Mouse (Mus musculus) bone marrow macrophage, adult 2 months (primary cell): ENCODE measurements around the gene Mybph. TPM values are rescaled to one million over a fixed set of nuclear protein-coding genes. Genes with fewer than 3 reads are reported as not detected.

Source experiments
- H3K27ac ChIP-seq: 2 replicates; pipeline ENCODE4 v1.5.1; 2012; ENCODE audit warnings: low read depth, low read length; ENCODE audit not compliant: insufficient read depth
- H3K4me1 ChIP-seq: 2 replicates; pipeline ENCODE4 v1.6.1; 2012; ENCODE audit warnings: low read length; ENCODE audit not compliant: control insufficient read depth, insufficient read depth
- H3K4me3 ChIP-seq: 2 replicates; pipeline ENCODE4 v1.5.1; 2012; ENCODE audit warnings: mild to moderate bottlenecking, low read length, moderate library complexity; ENCODE audit not compliant: insufficient read depth
- CTCF ChIP-seq: IDR thresholded peaks from 2 replicates; pipeline ENCODE4 v1.5.1; 2012; ENCODE audit warnings: low read depth, mild to moderate bottlenecking, low read length, moderate library complexity
- POLR2A ChIP-seq: IDR thresholded peaks from 2 replicates; pipeline ENCODE4 v1.6.1; 2012; ENCODE audit warnings: mild to moderate bottlenecking, low read depth, low read length, borderline replicate concordance
- polyA plus RNA-seq: library from polyadenylated mRNA; stranded (reverse); fragments of >200 nt; gene quantifications from 2 replicates; pipeline ENCODE4 v1.2.4, GENCODE M21; 2012; ENCODE audit not compliant: missing spikeins, insufficient read depth, insufficient read length

The Mybph gene
- polyA plus RNA-seq, 1 experiment = not detected

DNA sequence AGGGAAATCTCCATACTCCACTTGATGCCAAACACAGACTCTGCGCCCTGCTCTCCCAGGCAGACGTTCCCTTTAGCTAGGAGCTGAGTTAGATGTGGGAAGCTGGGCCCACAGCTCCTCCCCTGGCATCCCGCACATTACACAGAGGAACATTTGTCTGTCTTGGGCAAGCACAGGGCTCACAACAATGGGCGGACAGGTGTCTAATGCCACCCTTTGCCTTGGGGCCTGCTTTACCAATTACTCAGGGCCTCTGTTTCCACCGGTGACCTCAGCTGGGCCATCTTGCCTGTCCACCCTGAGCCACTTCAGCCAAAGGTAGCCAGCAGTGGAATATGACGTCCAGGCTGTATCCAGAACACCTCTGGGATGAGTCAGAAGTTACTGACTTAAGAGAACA is 31.8 kb upstream of the Mybph start:
- no peak for TF ChIP-seq CTCF
- H3K4me1 ChIP-seq = peaks cover 3% of the 10 kb centered on the region; the same call in 1 of the 2 replicates
- no peak overlapping the region for H3K4me3 ChIP-seq
- no peak overlapping the region for H3K27ac ChIP-seq

DNA sequence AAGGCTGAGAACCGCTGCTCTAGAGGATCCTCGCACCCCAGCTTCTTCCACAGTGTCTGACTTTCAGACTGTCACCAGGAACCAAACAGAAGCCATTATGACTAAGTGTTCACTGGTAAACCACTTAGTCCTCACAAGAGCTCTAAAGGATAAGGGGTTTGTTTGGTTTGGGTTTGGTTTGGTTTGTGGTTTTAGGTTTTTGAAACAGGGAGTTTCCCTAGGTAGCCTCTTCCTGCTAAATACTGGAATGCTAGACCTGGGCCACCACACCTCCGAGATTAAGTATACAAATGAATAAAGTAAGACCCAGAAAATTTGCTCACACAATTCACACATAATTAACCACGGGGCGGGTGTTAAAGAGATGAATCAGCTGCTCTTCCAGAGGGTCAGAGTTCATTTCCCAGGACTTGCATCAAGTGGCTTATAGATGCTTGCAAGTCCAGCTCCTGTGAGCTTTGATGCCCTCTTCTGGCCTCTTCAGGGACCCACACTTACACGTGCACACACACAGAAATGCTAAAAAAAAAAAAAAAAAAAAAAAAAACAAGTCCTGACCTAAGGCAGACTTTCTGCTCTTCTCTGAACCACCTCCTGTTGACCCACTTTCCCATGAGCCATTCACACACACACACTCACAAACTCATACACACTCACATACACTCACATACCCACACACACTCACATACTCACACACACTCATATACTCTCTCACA is 30.6 kb upstream of the Mybph start:
- H3K27ac ChIP-seq = no peak overlapping the region
- peaks cover 3% of the 10 kb centered on the region; the same call in 1 of the 2 replicates for H3K4me1 ChIP-seq
- no peak overlapping the region for H3K4me3 ChIP-seq
- TF ChIP-seq POLR2A (no peak), CTCF (no peak)

DNA sequence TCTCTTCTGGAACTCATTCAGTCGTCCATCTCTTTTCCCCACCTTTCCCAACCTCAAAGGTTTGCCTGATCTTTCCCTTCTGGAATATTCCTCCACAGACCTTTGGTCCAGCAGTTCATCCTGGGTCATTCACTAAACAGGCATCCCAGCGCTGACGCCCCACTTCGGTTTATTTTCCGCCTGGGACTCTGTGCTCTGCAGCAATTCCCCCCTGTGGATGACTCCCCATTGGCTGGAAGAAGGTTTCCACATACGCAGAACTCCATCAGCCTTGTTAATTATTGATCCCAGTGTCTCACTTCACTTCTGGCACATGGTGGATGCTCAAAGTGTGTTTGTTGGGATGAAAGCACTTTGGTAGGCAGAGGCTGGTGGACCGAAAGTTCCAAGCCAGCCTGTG is 29.8 kb upstream of the Mybph start:
- TF ChIP-seq POLR2A (no peak), CTCF (no peak)
- no peak overlapping the region for H3K27ac ChIP-seq
- peaks cover 3% of the 10 kb centered on the region; the same call in 1 of the 2 replicates for H3K4me1 ChIP-seq
- H3K4me3 ChIP-seq = no peak overlapping the region

DNA sequence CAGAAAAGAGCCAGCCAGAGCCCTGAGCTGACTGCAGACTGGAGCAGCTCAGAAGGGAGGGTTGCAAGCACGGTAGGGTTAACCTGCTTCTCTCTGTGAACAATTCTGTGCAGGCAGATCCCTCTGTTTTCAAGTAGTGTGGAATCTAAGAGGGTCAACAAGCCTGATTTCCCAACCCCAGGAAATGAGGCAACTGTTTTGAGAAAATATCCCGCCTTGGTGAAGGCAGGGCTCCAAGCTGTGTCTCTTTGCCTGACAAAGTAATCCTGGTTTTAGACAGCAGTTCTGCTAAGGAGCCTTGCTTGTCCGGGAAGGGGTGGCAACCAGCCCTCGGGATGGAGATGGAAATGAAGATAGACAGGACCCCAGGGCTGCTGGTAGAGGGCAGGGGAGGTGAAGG is 28.8 kb upstream of the Mybph start:
- H3K4me3 ChIP-seq = no peak overlapping the region
- no peak for TF ChIP-seq CTCF
- no peak for TF ChIP-seq POLR2A
- H3K27ac ChIP-seq = no peak overlapping the region
- H3K4me1 ChIP-seq = peaks cover 3% of the 10 kb centered on the region; the same call in 1 of the 2 replicates

DNA sequence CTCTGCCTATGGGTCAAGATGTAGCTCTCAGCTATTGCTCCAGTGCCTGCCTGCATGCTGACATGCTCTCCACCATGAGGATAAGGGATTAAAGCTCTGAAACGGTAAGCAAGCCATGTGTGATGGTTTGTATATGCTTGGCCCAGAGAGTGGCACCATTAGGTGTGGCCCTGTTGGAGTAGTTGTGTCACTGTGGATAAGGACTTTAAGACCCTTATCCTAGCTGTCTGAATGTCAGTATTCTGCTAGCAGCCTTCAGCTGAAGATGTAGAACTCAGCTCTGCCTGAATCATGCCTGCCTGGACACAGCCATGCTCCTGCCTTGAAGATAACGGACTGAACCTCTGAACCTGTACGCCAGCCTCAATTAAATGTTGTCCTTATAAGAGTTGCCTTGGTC is 26.7 kb upstream of the Mybph start:
- Histone ChIP-seq H3K4me3 (no peak overlapping the region), H3K27ac (no peak overlapping the region), H3K4me1 (peaks cover 3% of the 10 kb centered on the region; the same call in 1 of the 2 replicates)
- TF ChIP-seq POLR2A = no peak
- no peak for TF ChIP-seq CTCF

DNA sequence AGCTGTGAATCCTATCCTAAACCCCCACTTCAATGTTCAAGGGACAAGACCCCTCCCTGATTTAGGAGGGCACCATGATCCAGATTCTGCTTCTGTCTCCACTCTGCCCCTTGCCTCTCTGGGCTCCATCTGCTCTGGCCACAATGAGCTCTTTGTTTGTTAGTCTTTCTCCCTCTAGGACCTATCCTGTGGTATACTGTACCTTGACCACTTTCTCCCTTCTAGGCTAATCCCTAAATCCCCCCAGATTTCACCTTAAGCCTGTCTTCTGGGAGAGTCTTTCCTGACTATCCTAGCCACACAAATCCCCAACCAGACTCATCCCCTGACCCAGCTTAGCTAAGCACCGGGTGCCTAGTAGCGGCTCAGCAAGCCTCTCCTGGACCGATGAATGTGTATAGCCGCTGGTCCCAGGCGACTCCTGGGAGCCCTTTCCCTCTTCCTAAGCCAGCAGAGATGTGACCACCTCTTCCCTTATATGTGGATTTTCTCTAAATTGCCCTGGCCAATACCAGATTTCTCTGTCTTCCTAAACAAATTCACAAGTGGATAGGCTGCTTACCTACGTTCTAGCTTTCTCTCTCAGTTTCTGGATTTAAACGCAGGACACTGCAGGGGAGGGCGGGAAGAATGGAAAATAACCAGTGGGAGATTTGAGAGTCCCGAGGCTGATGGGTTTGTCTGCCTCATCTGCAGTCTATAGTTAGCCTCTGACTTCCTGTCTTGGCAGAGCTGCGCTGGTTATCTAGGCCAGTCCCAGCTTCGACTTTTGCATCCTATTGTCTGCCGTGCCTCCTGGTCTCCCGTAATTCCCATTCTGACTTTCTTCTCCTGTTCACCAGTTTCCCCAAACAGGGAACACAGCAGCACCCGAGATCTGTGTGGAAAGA is 25.6 kb upstream of the Mybph start:
- peaks cover 3% of the 10 kb centered on the region; the same call in 1 of the 2 replicates for H3K4me1 ChIP-seq
- TF ChIP-seq POLR2A = no peak
- no peak for TF ChIP-seq CTCF
- no peak overlapping the region for H3K4me3 ChIP-seq
- no peak overlapping the region for H3K27ac ChIP-seq

DNA sequence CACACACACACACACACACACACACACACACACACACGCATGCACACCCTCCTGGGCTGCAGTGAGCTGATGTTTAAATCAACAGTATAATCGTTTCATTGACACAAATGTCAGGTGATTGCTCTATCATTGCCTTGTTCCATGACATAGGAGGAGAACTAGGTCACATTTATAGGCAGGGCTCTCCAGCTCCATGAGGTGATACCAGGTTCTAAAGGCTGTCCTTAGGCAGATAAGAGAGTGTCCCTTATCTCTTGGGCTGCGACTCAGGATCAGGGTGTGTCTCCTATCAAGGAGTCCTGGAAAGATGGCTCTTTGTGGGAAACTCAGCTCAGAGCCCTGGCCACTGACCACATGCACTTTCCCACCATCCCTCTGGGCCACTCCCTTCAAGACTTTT is 24.7 kb upstream of the Mybph start:
- Histone ChIP-seq H3K4me1 (peaks cover 3% of the 10 kb centered on the region; the same call in 1 of the 2 replicates), H3K4me3 (no peak overlapping the region), H3K27ac (no peak overlapping the region)
- no peak for TF ChIP-seq CTCF
- TF ChIP-seq POLR2A = no peak

DNA sequence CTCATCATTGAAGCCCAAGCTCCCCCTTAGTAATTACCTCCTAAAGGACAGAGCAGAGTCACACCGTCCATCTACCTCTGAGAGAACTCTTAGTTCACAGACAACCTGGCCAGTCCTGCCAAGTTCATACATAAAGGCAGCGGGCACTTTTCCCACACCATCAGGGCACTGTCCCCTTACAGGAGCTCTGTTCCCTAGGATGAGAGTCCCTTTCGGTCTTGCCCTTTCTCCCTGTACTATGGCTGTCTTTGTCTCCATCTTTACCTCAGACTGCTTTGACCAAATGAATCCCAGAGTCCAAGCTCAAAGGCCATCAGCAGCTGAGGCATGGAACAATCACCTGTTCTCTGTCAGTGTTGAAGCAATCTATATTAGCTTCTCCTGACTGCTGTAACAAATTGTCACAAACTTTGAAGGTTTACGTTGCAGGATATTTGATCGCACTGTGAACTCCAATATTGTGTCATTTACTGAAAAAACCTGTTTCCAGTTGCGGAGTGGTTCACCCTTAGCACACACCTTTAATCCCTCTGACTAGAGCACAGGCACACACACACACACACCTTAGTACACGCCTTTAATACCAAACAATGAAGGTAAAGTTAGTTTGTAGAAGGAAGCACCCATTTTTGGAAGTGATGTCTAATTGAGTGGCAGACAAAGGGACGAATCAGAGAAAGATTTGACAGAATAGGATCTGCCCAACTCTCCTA is 24.1 kb upstream of the Mybph start:
- TF ChIP-seq CTCF = no peak
- no peak for TF ChIP-seq POLR2A
- no peak overlapping the region for H3K4me3 ChIP-seq
- no peak overlapping the region for H3K27ac ChIP-seq
- peaks cover 3% of the 10 kb centered on the region; the same call in 1 of the 2 replicates for H3K4me1 ChIP-seq

DNA sequence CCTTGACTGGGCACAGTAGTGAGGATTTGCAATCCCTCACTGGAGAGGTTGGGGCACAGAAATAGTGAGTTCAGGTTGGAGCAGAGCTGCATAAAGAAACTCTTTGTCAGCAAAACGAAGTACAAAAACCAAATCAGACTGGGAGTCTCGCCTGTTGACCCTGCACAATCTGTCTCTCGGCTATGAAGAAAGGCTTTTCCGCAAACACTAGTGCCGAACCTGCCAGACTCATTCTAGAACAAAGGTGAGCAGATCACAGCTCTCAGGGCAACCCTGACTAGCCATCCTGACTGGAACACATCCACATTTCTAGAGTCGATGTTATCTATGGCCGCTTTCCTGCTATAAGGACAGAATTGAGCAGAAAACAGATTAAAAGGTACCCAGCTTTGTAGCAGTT is 20.2 kb upstream of the Mybph start:
- Histone ChIP-seq H3K4me3 (no peak overlapping the region), H3K4me1 (no peaks in the 10 kb centered on the region), H3K27ac (no peak overlapping the region)
- TF ChIP-seq POLR2A = no peak
- no peak for TF ChIP-seq CTCF
